Mouse (Mus musculus): Measurements from ENCODE around the gene Spx.

DNA sequence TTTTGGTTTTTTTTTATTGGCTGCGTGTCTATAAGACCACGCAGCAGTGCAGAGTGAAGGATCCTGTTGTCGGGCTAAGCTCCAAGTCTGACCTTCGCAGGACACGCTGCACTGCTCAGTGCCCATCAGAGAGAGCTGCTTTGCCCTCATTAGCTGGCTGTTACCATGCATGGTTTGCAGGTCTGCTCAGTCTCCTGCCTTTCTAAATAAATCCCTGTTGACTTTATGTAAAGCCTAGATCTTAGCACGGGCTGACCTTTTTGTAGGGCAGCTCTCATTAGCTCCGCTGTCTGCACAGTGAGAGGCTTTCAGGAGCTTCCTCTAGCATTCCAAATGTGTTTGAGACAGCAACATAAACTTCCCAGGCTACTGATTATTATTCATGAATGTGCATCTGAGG lies 44.8 kb downstream of the Spx start:
- TF ChIP-seq GATA1 (IDR thresholded peaks at IDR 0.05; ENCODE audit: low read length) = no peak
- no peak for TF ChIP-seq TAL1 (IDR thresholded peaks at IDR 0.05; ENCODE audit: low read length)
